Mouse (Mus musculus) MEL (cell line): Measurements from ENCODE around the gene Upf2.

Source experiments
- CHD2 ChIP-seq: IDR thresholded peaks from 2 replicates; pipeline ENCODE4 v1.6.1; 2011; ENCODE audit warnings: low read length, improper control_type of control experiment
- CTCF ChIP-seq, 3 experiments: IDR thresholded peaks in 2 of 3; conservative IDR thresholded peaks in 1 of 3; 2 replicates each; pipeline ENCODE4 v1.5.1; 2011 to 2012; ENCODE audit warnings: low read length in 3 of 3, low read depth in 2 of 3, mild to moderate bottlenecking in 2 of 3, improper control_type of control experiment in 1 of 3, inconsistent platforms in 1 of 3, mixed read lengths in 1 of 3, moderate library complexity in 1 of 3; ENCODE audit not compliant: control insufficient read depth in 1 of 3, insufficient read depth in 1 of 3, poor library complexity in 1 of 3, severe bottlenecking in 1 of 3
- E2F4 ChIP-seq: IDR thresholded peaks from 2 replicates; pipeline ENCODE4 v1.6.1; 2011; ENCODE audit warnings: low read depth, low read length, improper control_type of control experiment, borderline replicate concordance
- ELF1 ChIP-seq: IDR thresholded peaks from 2 replicates; pipeline ENCODE4 v1.6.1; 2014; ENCODE audit warnings: low read depth, mild to moderate bottlenecking, inconsistent platforms, low read length, improper control_type of control experiment, moderate library complexity
- GATA1 ChIP-seq: IDR thresholded peaks from 2 replicates; pipeline ENCODE4 v1.6.1; 2011; ENCODE audit warnings: low read depth, low read length, improper control_type of control experiment
- MAFK ChIP-seq: IDR thresholded peaks from 2 replicates; pipeline ENCODE4 v1.6.1; 2011; ENCODE audit warnings: low read depth, mild to moderate bottlenecking, low read length, improper control_type of control experiment, borderline replicate concordance
- MAX ChIP-seq: IDR thresholded peaks from 2 replicates; pipeline ENCODE4 v1.6.1; 2011; ENCODE audit warnings: low read length, improper control_type of control experiment
- MXI1 ChIP-seq: IDR thresholded peaks from 2 replicates; pipeline ENCODE4 v1.6.1; 2011; ENCODE audit warnings: mild to moderate bottlenecking, low read depth, low read length, improper control_type of control experiment
- POLR2A ChIP-seq, 2 experiments: IDR thresholded peaks; 2 replicates each; pipeline ENCODE4 v1.6.1; 2011 to 2012; ENCODE audit warnings: low read length in 2 of 2, mild to moderate bottlenecking in 2 of 2, control low read depth in 1 of 2, improper control_type of control experiment in 1 of 2, low read depth in 1 of 2, moderate library complexity in 1 of 2; ENCODE audit not compliant: control insufficient read depth in 1 of 2, insufficient read depth in 1 of 2, poor library complexity in 1 of 2
- TBP ChIP-seq: IDR thresholded peaks from 2 replicates; pipeline ENCODE4 v1.8.0; 2011; ENCODE audit warnings: low read depth, low read length, improper control_type of control experiment
- TCF12 ChIP-seq: IDR thresholded peaks from 2 replicates; pipeline ENCODE4 v1.6.1; 2014; ENCODE audit warnings: low read depth, mild to moderate bottlenecking, inconsistent platforms, low read length, improper control_type of control experiment, moderate library complexity
- USF2 ChIP-seq, 2 experiments: IDR thresholded peaks; 2 replicates each; pipeline ENCODE4 v1.6.1; 2011 to 2012; ENCODE audit warnings: improper control_type of control experiment in 2 of 2, low read length in 2 of 2, borderline replicate concordance in 1 of 2, inconsistent platforms in 1 of 2, low read depth in 1 of 2, mild to moderate bottlenecking in 1 of 2; ENCODE audit not compliant: insufficient read depth in 1 of 2

GRCm38 (mm10) chr2:6067341-6067740, 116.1 kb downstream of the Upf2 start:
- TF ChIP-seq MAFK (no peak), CTCF (IDR thresholded peaks at IDR 0.05 in 2 of 3, conservative IDR thresholded peaks at IDR 0.05 in 1 of 3; ENCODE audit: control insufficient read depth in 1 of 3, insufficient read depth in 1 of 3, low read depth in 2 of 3, low read length in 3 of 3, poor library complexity in 1 of 3, severe bottlenecking in 1 of 3) (no peak), E2F4 (no peak), USF2 (IDR thresholded peaks at IDR 0.05; ENCODE audit: borderline replicate concordance in 1 of 2, insufficient read depth in 1 of 2, low read depth in 1 of 2, low read length in 2 of 2) (no peak), MXI1 (no peak), MAX (no peak), GATA1 (no peak), TCF12 (no peak), CHD2 (no peak), POLR2A (IDR thresholded peaks at IDR 0.05; ENCODE audit: control insufficient read depth in 1 of 2, insufficient read depth in 1 of 2, low read depth in 1 of 2, low read length in 2 of 2, poor library complexity in 1 of 2) (no peak), ELF1 (no peak), TBP (no peak)
